Mouse (Mus musculus) c-Kit-positive CD71-positive TER-119-negative erythroid progenitor cells, embryonic 14.5 days (primary cell): ENCODE measurements at regions not wholly inside any gene's neighbourhood (a gene's known extent, or its start where the extent isn't known, plus 50 kb on each side); places are given as distances from the start of the nearest gene placed in this dataset.
A peak's percentile ranks its signal among the peaks of the same experiment; 100 is the strongest.
"Not testable (repeated sequence)": the region's sequence is repeated elsewhere in the genome, so short reads cannot be mapped to it uniquely, and the experiment has no call there.

Experiments used
- DNase-seq: peaks from one replicate; pipeline ENCODE4 v3.0.0-alpha.2; 2013; ENCODE audit warnings: low read depth

GRCm38 (mm10) chr13:89375526-89376474, 163.8 kb upstream of the Hapln1 start:
- DNase-seq = no peak

GRCm38 (mm10) chr13:89378365-89378764, 161.2 kb upstream of the Hapln1 start:
- DNase-seq = no peak

GRCm38 (mm10) chr13:89383619-89384190, 155.9 kb upstream of the Hapln1 start:
- not testable (repeated sequence) for DNase-seq

- DNase-seq = no peak
Observed at GRCm38 (mm10) chr13:89384598-89385145, 154.9 kb upstream of the Hapln1 start.

GRCm38 (mm10) chr13:89387416-89387815, 152.2 kb upstream of the Hapln1 start:
- DNase-seq = no peak

- DNase-seq = no peak
Observed at GRCm38 (mm10) chr13:89389149-89389548, 150.4 kb upstream of the Hapln1 start.

- DNase-seq = no peak
Observed at GRCm38 (mm10) chr13:89394717-89395344, 144.8 kb upstream of the Hapln1 start.

- DNase-seq = no peak
Observed at GRCm38 (mm10) chr13:89395851-89396250, 143.7 kb upstream of the Hapln1 start.

GRCm38 (mm10) chr13:89401084-89401671, 138.4 kb upstream of the Hapln1 start:
- DNase-seq = peak; percentile 19

- no peak for DNase-seq
Observed at GRCm38 (mm10) chr13:89410504-89410903, 129.1 kb upstream of the Hapln1 start.

- DNase-seq = no peak
Observed at GRCm38 (mm10) chr13:89412768-89413487, 126.7 kb upstream of the Hapln1 start.

GRCm38 (mm10) chr13:89418804-89419203, 120.8 kb upstream of the Hapln1 start:
- DNase-seq = no peak

GRCm38 (mm10) chr13:89421833-89422232, 117.8 kb upstream of the Hapln1 start:
- DNase-seq = no peak

- DNase-seq = no peak
Observed at GRCm38 (mm10) chr13:89423491-89423890, 116.1 kb upstream of the Hapln1 start.

GRCm38 (mm10) chr13:89428272-89429071, 111.1 kb upstream of the Hapln1 start:
- no peak for DNase-seq

- no peak for DNase-seq
Observed at GRCm38 (mm10) chr13:89444847-89445246, 94.7 kb upstream of the Hapln1 start.

GRCm38 (mm10) chr13:89453819-89454218, 85.8 kb upstream of the Hapln1 start:
- DNase-seq = no peak

GRCm38 (mm10) chr13:89454249-89455018, 85.2 kb upstream of the Hapln1 start:
- DNase-seq = no peak

GRCm38 (mm10) chr13:89463746-89464145, 75.8 kb upstream of the Hapln1 start:
- DNase-seq = no peak
